Mouse (Mus musculus) kidney, postnatal 25 days (tissue): ENCODE data around the gene Cep63.

Experiments used
- DNase-seq, 2 experiments: peaks; one replicate each; pipeline ENCODE4 v3.0.0; 2021; ENCODE audit warnings: mixed read lengths in 2 of 2

Gene Cep63

DNA sequence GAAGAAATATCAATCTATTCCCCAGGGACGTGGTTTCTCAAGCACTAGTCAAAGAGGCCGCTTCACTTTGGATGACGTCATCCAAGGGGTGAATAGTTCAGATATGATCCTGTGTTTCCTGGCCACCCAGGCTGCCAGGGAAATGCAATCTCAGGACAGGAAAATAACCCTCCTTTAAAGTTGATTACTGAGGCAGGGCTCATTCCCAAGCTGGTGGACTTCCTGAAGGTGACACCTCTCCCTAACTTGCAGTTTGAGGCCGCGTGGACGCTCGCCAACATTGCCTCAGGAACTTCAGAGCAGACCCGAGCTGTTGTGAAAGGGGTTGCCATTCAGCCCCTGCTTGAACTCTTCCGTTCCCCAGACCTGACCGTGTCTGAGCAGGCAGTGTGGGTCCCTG, 74.6 kb downstream of the Cep63 start:
- DNase-seq: peak; percentile 26 to 50

DNA sequence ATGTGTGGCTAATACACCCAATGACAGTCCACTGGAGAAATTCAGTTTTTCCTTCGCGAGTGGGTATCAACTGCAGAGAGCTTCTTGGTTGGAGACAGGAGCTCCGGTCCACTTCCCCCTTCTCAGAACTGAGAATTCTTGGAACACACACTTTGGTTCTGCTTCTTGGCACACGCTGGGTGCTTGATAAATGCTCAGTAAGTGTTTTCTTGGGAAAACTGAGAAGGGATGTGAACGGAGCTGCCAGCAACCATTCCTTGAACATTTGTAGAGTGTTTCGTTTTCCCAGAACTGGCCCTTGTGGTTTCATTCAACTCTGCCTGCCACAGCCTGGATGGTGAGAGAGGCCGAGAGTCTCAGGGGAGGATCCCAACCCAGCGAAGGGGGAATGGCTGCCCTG, 77.1 kb downstream of the Cep63 start:
- peak in 1 of 2 experiments; percentile 6 for DNase-seq

DNA sequence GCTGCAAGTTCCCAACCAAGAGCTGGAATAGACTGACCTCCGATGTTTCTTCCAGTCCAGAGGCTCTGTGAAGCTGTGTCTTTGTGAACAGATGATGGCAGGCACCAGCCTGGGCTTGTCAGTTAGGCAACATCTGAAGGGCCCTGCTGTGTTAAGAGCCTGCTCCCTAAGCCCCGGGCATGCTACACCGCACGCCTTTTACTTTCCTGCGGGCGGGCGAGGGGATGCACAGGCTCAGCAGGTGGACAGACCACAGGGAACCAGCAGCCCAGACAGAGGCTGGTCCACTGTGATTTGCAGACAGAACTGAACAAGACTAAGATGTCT, 79.3 kb downstream of the Cep63 start:
- no peak for DNase-seq

DNA sequence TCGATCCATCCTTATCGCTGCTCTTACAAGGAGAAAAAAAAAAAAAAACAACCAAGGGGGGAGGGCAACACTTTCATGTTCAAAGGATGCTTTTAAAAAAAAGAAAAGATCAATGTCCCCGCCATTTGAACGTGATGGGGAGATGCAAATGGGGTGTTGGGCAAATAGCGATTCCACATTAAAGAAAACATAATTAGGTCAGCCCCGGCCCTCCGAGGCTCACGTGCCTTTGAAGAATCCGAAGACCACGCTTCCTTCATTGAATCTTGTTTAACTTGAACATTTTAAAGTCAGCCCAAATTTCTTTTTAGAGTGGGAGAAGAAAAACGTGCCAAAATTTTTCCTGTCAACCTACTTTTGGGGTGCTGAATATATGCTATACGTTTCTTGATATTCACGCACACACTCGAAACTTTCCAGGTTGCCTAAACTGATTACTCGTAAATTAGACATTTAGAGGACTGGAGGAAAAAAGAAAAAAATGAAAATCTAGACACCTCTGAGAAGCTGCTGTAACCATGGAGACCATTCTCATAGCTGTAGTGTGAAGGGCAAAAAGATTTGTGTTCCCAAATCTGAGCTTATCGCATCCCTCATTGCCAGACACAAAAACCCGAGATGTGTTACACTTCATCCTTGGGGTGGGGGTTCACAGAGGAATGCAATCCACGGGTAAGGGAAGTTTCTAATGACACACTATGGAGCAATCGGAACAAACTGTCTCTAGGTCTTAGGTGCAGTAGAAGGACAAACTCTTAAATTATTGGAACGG, 79.9 kb downstream of the Cep63 start:
- DNase-seq: no peak

DNA sequence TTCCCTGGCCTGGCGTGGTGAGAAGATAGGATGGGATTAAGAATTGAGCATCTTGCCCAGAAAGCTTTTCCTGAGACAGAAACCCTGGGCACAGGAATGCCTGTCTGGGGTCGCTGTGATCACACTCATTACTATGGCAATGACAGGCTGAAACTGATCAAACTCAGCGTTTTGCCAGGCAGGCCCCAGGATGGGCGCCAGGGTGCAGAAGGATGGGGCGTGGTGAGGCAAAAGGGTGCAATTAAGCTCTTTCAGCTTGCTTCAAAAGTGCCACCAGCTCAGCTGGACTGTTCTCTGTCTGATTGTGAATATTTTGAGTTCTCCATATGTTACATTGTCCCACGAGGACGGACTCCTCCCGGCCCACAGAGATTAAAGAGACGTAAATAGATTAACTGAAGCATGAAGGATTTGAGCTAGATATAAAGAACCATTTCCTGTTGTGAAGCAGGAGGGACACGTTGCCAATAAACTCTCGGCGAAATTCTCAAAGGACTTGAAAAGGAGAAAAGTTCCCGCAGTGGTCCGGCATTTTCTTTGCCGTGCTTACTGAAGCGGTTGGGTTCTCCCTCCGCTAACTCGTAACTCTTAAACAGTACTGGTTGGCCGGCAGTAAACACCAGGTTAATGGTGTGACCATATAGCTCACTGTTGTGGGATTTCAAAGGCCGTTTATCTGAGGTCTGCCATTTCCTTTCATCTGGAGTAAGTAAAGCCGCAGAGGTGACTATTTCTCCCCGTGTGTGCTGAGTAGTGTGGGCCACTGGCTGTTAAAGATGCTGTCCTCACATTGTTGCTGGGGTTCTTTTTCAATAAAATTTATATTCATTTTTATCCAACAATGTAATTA, 80.7 kb downstream of the Cep63 start:
- no peak for DNase-seq

DNA sequence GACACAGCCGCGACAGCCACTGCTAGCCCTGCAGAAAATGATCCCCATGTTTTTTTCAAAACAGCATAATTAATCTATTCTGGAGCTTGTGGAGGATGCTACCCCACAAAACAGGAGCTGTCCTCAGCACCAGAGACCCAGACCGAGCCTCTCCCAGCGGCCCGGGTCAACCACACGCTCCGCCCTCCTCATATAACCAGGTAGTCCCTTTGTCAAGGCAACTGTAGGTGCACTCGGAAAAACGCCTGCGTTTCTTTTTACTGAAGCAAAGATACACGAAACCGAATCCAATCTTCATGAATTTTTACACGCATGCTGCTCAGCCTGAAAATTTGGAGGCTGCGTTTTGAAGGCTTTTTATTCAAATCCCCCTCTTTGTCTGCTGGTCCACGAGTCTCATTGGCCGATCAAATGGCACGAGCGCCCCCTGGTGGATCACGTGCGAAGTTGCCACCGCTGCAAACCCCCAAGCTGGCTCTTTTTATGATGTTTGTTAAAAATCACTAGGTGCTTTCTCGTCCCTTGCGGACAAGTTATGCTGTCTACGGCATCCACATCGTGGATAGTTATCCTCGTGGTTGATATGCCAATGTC, 81.5 kb downstream of the Cep63 start:
- peak; percentile 64 to 65 for DNase-seq

DNA sequence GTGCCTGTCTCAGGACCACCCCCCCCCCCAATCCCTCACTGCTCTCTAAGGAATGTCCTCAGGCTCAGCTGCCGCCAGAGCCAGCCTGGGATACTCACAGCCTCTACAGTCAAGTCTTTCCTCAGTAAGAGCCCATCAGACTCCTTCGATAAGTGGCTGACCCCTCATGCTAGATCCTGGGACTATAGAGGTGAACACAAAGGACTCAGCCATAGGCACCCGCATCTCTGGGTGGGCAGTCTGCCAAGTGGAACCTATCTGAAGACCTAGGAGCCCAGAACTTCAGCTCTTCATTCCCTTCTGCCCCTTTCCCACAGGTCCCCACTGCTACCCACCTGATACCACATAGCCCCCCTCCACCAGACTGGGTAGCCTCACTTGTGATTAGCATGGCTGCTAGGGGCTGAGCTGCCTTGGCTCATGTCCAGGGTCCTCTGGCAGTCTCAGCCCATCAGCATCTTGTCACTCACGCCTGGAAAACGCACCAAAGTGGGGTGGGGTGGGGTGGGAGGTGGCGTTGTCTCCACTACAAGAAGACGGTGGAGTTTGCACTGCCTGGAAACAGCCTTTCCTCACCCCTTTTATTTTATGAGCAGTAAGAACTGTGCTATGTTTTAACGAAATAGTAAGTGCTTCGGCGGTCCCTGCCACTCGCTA, 82.1 kb downstream of the Cep63 start:
- peak in 1 of 2 experiments; percentile 16 for DNase-seq

DNA sequence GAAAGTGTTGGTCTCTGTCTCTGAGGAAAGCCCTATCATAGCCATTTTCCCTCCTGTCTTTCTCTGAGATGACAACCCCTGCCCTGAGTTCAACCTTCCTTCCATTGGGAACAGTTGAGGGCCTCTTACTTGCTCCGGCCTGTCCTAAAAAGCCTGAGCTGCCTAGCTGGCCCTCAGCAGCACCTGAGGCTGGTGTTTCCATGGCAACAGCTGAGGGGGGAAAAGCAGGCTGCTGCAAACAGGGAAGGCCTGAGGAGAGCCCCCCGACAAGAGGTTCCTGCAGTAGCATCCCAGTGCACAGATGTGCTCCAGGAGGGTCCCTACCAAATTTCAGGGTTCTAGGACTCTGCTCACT, 82.6 kb downstream of the Cep63 start:
- DNase-seq: no peak

DNA sequence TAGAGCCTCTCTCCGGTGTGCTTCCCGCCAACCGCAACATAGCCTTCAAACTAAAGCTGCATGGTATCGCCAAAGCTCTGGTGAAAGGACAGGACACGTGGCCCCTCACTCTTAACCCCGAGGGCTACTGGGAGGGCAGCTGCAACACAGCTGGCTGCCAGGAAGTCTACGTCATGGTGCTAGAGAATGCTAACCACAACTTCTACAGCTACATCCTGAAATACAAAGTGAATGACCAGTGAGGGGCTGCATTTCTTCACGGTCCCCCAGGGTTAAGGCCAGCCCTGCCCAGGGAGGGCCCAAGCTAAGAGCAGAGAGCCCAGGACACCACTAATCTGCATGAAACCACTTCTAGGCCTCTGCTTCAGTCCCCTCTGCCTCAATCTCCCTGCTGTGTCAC, 83.8 kb downstream of the Cep63 start:
- no peak for DNase-seq

DNA sequence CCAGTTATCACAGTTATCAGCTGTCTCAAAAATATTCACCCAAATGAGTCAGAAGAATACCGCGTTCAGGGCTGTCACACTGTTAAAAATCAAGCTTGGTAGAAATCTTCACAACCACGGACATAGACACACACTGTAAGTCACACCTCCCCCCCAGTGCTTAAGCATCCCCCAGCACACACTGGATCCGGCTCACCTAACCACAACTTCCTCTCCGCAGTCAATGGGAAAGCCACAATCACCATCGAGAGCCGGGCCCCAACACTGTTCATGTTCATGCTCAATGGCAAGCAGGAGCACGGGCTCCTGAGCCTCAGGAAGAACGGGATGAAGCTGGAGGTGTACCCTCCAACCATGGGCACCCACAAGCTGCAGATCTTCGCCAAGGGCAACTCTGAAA, 84.7 kb downstream of the Cep63 start:
- DNase-seq: no peak

DNA sequence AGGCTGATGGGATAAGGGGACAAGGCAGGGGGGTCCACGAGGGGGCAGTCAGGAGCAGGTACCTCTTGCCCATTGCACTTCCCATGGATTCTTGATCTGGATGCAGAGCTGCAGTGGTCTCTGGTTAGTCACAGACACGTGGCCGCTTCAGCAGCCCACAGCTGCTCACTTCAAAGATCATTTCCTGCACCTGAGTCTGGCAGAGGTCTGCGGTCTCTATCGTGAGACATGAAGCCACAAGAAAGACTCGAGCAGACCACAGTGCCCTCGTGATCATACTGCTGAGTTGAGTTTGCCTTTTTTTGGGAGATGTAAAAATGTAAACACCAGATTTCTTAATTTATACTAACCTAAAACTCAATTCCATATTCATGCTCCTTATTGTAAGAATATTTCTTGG, 86.6 kb downstream of the Cep63 start:
- DNase-seq: no peak

DNA sequence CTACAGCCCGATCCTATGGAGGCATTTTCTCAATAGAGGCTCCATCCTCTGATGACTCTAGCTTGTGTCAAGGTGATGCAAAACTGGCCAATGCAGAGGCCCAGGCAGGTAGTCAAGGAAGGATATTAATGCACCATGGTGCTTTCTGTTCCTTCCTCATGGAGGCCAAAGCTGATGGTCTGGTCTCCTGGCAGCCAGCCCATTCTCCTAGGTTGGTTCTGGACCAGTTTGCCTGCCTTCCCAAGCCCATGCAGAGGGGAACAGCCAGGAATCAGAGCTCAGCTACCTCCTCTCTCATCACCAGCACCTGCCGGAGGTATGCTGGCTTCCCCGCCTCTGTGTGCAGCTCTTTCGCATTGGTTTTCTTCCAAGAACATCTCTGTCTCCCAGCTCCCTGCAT, 89.4 kb downstream of the Cep63 start:
- no peak for DNase-seq
